Mouse (Mus musculus) intestine, postnatal 0 days (tissue): ENCODE measurements around the gene Ajm1. TPM values are rescaled to one million over a fixed set of nuclear protein-coding genes. Genes with fewer than 3 reads are reported as not detected.

Experiments
- ATAC-seq: fragments of 200-750 bp; cut with Nextera tagmentation; 2 replicates; pipeline ENCODE4 v1.8.0; 2017; ENCODE audit warnings: mild to moderate bottlenecking, moderate TSS enrichment, moderate library complexity
- H3K27ac ChIP-seq: fragments of 300-500 bp; sonication (generic); 2 replicates; pipeline ENCODE4 v1.5.1; 2014; ENCODE audit warnings: mild to moderate bottlenecking, low read depth, low read length, moderate library complexity
- H3K27me3 ChIP-seq: fragments of 300-500 bp; sonication (generic); replicated peaks from 2 replicates; pipeline ENCODE4 v1.6.1; 2014; ENCODE audit warnings: low read length, mixed read lengths; ENCODE audit not compliant: control insufficient read depth, insufficient read depth
- H3K36me3 ChIP-seq: fragments of 300-500 bp; sonication (generic); 2 replicates; pipeline ENCODE4 v1.6.1; 2014; ENCODE audit warnings: mild to moderate bottlenecking, moderate library complexity; ENCODE audit not compliant: control insufficient read depth, insufficient read depth
- H3K4me1 ChIP-seq: fragments of 300-500 bp; sonication (generic); replicated peaks from 2 replicates; pipeline ENCODE4 v1.6.1; 2014; ENCODE audit warnings: antibody characterized with exemption, low read length, mixed read lengths; ENCODE audit not compliant: control insufficient read depth, insufficient read depth
- H3K4me2 ChIP-seq: fragments of 300-500 bp; sonication (generic); replicated peaks from 2 replicates; pipeline ENCODE4 v1.6.1; 2014; ENCODE audit warnings: low read depth, mild to moderate bottlenecking, moderate library complexity
- H3K4me3 ChIP-seq: fragments of 300-500 bp; sonication (generic); 2 replicates; pipeline ENCODE4 v1.5.1; 2014; ENCODE audit warnings: low read depth, low read length
- H3K9ac ChIP-seq: fragments of 300-500 bp; sonication (generic); 2 replicates; pipeline ENCODE4 v1.6.1; 2014; ENCODE audit warnings: mild to moderate bottlenecking, low read depth, low read length
- H3K9me3 ChIP-seq: fragments of 300-500 bp; sonication (generic); 2 replicates; pipeline ENCODE4 v1.6.1; 2016; ENCODE audit warnings: mixed run types; ENCODE audit not compliant: control insufficient read depth
- CTCF ChIP-seq: sonication (generic); IDR thresholded peaks from 2 replicates; pipeline ENCODE4 v1.5.1; 2016; ENCODE audit warnings: low read depth, mild to moderate bottlenecking, control low read depth, antibody characterized with exemption, moderate library complexity
- WGBS: fragments of 180-500 bp; shearing (Covaris S2); extraction: QIAGEN DNeasy Blood & Tissue Kit; methylation state at CpG from one replicate; pipeline ENCODE4 v1.1.7; 2014; 5-methylcytosine and 5-hydroxymethylcytosine counted together
- polyA plus RNA-seq: library from polyadenylated mRNA; unstranded; fragments of >200 nt; fragmentation: Nextera tagmentation; extraction: Ambion mirVana; gene quantifications from 2 replicates; pipeline ENCODE4 v1.2.1, GENCODE M21; 2015

The Ajm1 gene
- polyA plus RNA-seq, 1 experiment from 2014 or later: 0.78 TPM

- 90% methylated on average over 2 of the region's 2 CpGs for WGBS
- peaks cover 77% of the 10 kb centered on the region for H3K36me3 ChIP-seq
- TF ChIP-seq CTCF: no peak
Measured at GRCm38 (mm10) chr2:25600037-25600436, 18.5 kb upstream of the Ajm1 start.

GRCm38 (mm10) chr2:25598749-25599148 is 17.2 kb upstream of the Ajm1 start:
- H3K27me3 ChIP-seq: no peaks in the 10 kb centered on the region
- H3K9me3 ChIP-seq: no peaks in the 10 kb centered on the region
- no peak overlapping the region for H3K9ac ChIP-seq
- H3K4me3 ChIP-seq: no peak overlapping the region
- H3K36me3 ChIP-seq: peaks cover 84% of the 10 kb centered on the region
- no peak for TF ChIP-seq CTCF
- no peak overlapping the region for H3K4me2 ChIP-seq
- 97% methylated on average over 1 of the region's 1 CpGs for WGBS
- ATAC-seq: no peak
- H3K27ac ChIP-seq: no peak overlapping the region
- H3K4me1 ChIP-seq: no peaks in the 10 kb centered on the region

More at GRCm38 (mm10) chr2:25600037-25600436, 18.5 kb upstream of the Ajm1 start:
- H3K27me3 ChIP-seq: no peaks in the 10 kb centered on the region
- ATAC-seq: 0 out of 2 replicates have a peak, but pooled peaks have one; percentile 22
- no peak overlapping the region for H3K9ac ChIP-seq
- H3K4me1 ChIP-seq: no peaks in the 10 kb centered on the region
- no peak overlapping the region for H3K4me2 ChIP-seq
- no peaks in the 10 kb centered on the region for H3K9me3 ChIP-seq
- H3K27ac ChIP-seq: no peak overlapping the region
- H3K4me3 ChIP-seq: no peak overlapping the region

GRCm38 (mm10) chr2:25596765-25597510 is 15.4 kb upstream of the Ajm1 start:
- no peak overlapping the region for H3K4me2 ChIP-seq
- no peak overlapping the region for H3K4me3 ChIP-seq
- no peak overlapping the region for H3K27ac ChIP-seq
- no peaks in the 10 kb centered on the region for H3K9me3 ChIP-seq
- no peak for ATAC-seq
- H3K9ac ChIP-seq: no peak overlapping the region
- WGBS: 88% methylated on average over 5 of the region's 5 CpGs
- no peak for TF ChIP-seq CTCF
- H3K36me3 ChIP-seq: peaks cover 83% of the 10 kb centered on the region
- H3K4me1 ChIP-seq: no peaks in the 10 kb centered on the region
- H3K27me3 ChIP-seq: no peaks in the 10 kb centered on the region

GRCm38 (mm10) chr2:25591863-25592262 is 10.3 kb upstream of the Ajm1 start:
- no peak overlapping the region for H3K4me2 ChIP-seq
- no peak overlapping the region for H3K9ac ChIP-seq
- H3K27me3 ChIP-seq: no peaks in the 10 kb centered on the region
- no peak overlapping the region for H3K4me3 ChIP-seq
- TF ChIP-seq CTCF: peak; percentile 83
- H3K9me3 ChIP-seq: no peaks in the 10 kb centered on the region
- WGBS: 62% methylated on average over 2 of the region's 2 CpGs
- H3K27ac ChIP-seq: no peak overlapping the region
- no peaks in the 10 kb centered on the region for H3K4me1 ChIP-seq
- H3K36me3 ChIP-seq: peaks cover 69% of the 10 kb centered on the region
- peak; percentile 54; the same call in 1 of the 2 replicates for ATAC-seq

GRCm38 (mm10) chr2:25588227-25588907 is 6.8 kb upstream of the Ajm1 start:
- peaks cover 65% of the 10 kb centered on the region for H3K36me3 ChIP-seq
- no peaks in the 10 kb centered on the region for H3K4me1 ChIP-seq
- no peak overlapping the region for H3K4me2 ChIP-seq
- no peak overlapping the region for H3K27ac ChIP-seq
- no peak overlapping the region for H3K9ac ChIP-seq
- no peaks in the 10 kb centered on the region for H3K27me3 ChIP-seq
- ATAC-seq: no peak
- WGBS: 92% methylated on average over 8 of the region's 8 CpGs
- H3K4me3 ChIP-seq: no peak overlapping the region
- no peaks in the 10 kb centered on the region for H3K9me3 ChIP-seq
- TF ChIP-seq CTCF: no peak

- Histone ChIP-seq H3K27me3 (no peaks in the 10 kb centered on the region), H3K9me3 (no peaks in the 10 kb centered on the region), H3K27ac (no peak overlapping the region), H3K9ac (no peak overlapping the region), H3K36me3 (peaks cover 64% of the 10 kb centered on the region), H3K4me3 (no peak overlapping the region), H3K4me2 (no peak overlapping the region), H3K4me1 (0 out of 2 replicates have a peak, but pooled peaks cover 3% of the 10 kb centered on the region)
- no peak for TF ChIP-seq CTCF
- ATAC-seq: no peak
- WGBS: 94% methylated on average over 8 of the region's 8 CpGs
Measured at GRCm38 (mm10) chr2:25587290-25587689, 5.7 kb upstream of the Ajm1 start.
